Mouse (Mus musculus): ENCODE measurements around the gene Gjd3. TPM values are rescaled to one million over a fixed set of nuclear protein-coding genes. Genes with fewer than 3 reads are reported as not detected.

The Gjd3 gene
- polyA plus RNA-seq, 1 experiment, result 0.56 TPM

DNA sequence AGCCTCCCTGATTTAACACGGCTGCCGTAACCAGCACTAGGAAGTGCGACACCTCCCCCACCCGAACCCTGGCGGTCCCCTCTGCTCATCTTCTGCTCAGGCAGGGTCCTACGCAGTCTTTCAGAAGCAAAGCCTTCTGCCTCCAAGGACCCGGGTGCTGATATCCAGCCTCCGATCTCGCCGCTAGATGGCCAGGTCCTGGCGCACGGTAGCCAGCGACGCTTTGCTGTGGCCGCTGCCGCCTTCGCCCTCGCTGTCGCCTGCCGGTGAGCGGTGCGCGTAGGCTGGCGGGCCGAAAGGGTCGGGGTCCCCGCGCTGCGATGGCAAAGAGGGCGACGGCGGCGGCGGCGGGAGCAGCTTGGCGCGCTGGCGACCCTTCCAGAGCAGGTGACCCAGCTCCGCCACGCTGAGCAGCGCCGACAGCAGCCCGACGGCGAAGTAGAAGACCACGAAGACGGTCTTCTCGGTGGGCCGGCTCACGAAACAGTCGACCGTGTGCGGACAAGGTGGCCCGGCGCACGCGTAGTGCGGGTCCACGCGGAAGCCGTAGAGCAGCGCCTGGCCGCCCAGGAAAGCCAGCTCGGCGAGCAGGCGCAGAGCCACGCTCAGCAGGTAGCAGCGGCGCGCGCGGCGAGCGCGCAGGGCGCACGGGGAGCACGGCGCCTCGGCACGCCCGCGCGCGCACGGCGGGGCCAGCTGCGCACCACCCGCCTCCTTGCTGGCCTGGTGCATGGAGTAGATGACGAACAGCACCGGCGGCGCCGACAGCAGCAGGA is 631 bp downstream of the Gjd3 start:
- H3K27me3 ChIP-seq (ENCODE audit: control insufficient read depth, insufficient read depth, low read length), result peaks cover 2% of the 10 kb centered on the region; the same call in 1 of the 2 replicates
- H3K36me3 ChIP-seq (ENCODE audit: control insufficient read depth, insufficient read depth, low read length), result no peaks in the 10 kb centered on the region
- under 1% methylated on average over 94 of the region's 94 CpGs for WGBS
- H3K4me3 ChIP-seq (ENCODE audit: extremely low read depth, insufficient read depth, insufficient read length), result peak overlapping the region; percentile 54
- no peaks in the 10 kb centered on the region; the same call in 1 of the 2 replicates for H3K4me1 ChIP-seq (ENCODE audit: control insufficient read depth, insufficient read depth, insufficient read length)
- H3K27ac ChIP-seq (ENCODE audit: insufficient read depth, low read length), result no peak overlapping the region
- DNase-seq (ENCODE audit: low read depth in 1 of 2, low spot score in 2 of 2), result no peak
- TF ChIP-seq CTCF (IDR thresholded peaks at IDR 0.05; ENCODE audit: extremely low read depth, insufficient read depth, insufficient read length, insufficient replicate concordance) (peak; percentile 51; the same call in 1 of the 2 replicates), POLR2A (IDR thresholded peaks at IDR 0.05; ENCODE audit: low read depth, low read length) (no peak)

GRCm38 (mm10) chr11:98981289-98981996 is 1.4 kb downstream of the Gjd3 start:
- Histone ChIP-seq H3K4me1 (ENCODE audit: control insufficient read depth, insufficient read depth, insufficient read length) (no peaks in the 10 kb centered on the region; the same call in 1 of the 2 replicates), H3K27me3 (ENCODE audit: control insufficient read depth, insufficient read depth, low read length) (peaks cover 2% of the 10 kb centered on the region; the same call in 1 of the 2 replicates), H3K36me3 (ENCODE audit: control insufficient read depth, insufficient read depth, low read length) (no peaks in the 10 kb centered on the region), H3K27ac (ENCODE audit: insufficient read depth, low read length) (no peak overlapping the region), H3K4me3 (ENCODE audit: extremely low read depth, insufficient read depth, insufficient read length) (peak overlapping the region; percentile 54; the same call in 1 of the 2 replicates)
- 48% methylated on average over 20 of the region's 20 CpGs for WGBS
- no peak for TF ChIP-seq CTCF (IDR thresholded peaks at IDR 0.05; ENCODE audit: extremely low read depth, insufficient read depth, insufficient read length, insufficient replicate concordance)
- no peak for TF ChIP-seq POLR2A (IDR thresholded peaks at IDR 0.05; ENCODE audit: low read depth, low read length)
- no peak for DNase-seq (ENCODE audit: low read depth in 1 of 2, low spot score in 2 of 2)

DNA sequence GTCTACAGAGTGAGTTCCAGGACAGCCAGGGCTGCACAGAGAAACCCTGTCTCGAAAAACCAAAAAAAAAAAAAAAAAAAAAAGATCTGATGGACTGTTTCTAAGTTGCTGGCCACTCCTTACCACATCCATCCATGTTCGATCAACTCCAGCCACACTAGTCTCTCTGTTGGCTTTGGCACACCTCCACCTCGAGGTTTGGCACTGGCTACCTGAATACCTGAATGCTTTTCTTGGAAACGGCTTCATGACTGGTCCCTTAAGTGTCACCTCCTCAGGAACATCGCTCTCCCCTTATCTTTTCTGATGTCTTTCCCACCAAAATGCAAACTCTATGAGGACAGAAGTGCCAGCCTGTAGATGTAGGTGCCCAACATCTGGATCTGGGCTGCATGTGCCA is 3.5 kb downstream of the Gjd3 start:
- 72% methylated on average over 5 of the region's 5 CpGs for WGBS

DNA sequence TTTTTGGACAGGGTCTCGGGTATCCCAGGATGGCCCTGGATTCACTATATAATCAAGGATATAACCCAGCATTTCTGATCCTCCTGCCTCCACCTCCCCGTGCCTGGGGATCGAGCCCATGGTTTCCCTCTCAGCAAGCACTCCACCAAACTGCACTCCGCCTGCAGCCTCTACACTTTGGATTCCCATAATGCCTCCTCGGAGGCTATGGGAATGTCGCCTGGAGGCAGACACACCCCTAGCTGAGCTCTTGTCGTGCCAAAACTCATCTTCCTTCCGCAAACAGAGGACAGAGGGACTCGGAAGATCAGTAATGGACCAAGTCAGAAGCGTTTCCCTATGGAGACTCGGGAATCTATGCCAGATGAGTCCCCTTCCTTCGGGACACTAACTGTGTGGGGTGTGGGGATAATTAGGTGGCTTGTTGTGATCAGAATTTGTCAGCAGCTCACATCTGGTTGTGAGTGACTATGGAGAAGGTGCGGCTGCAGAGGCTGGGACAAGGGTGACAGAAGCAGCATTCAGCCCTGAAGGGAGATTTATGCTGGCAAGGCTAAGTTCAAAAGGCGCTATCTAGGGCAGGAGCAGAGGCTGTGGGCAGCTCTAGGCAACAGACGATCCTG is 4.2 kb downstream of the Gjd3 start:
- H3K4me1 ChIP-seq (ENCODE audit: control insufficient read depth, insufficient read depth, insufficient read length), result no peaks in the 10 kb centered on the region; the same call in 1 of the 2 replicates
- 84% methylated on average over 15 of the region's 15 CpGs for WGBS
- H3K36me3 ChIP-seq (ENCODE audit: control insufficient read depth, insufficient read depth, low read length), result peaks cover 6% of the 10 kb centered on the region
- H3K27ac ChIP-seq (ENCODE audit: insufficient read depth, low read length), result no peak overlapping the region
- H3K27me3 ChIP-seq (ENCODE audit: control insufficient read depth, insufficient read depth, low read length), result peaks cover 2% of the 10 kb centered on the region; the same call in 1 of the 2 replicates
- no peak for DNase-seq (ENCODE audit: low read depth in 1 of 2, low spot score in 2 of 2)
- TF ChIP-seq CTCF (IDR thresholded peaks at IDR 0.05; ENCODE audit: extremely low read depth, insufficient read depth, insufficient read length, insufficient replicate concordance) (no peak), POLR2A (IDR thresholded peaks at IDR 0.05; ENCODE audit: low read depth, low read length) (no peak)
- no peak overlapping the region for H3K4me3 ChIP-seq (ENCODE audit: extremely low read depth, insufficient read depth, insufficient read length)

More for the DNA sequence above, 3.5 kb downstream of the Gjd3 start:
- Histone ChIP-seq H3K4me1 (ENCODE audit: control insufficient read depth, insufficient read depth, insufficient read length) (no peaks in the 10 kb centered on the region; the same call in 1 of the 2 replicates), H3K4me3 (ENCODE audit: extremely low read depth, insufficient read depth, insufficient read length) (no peak overlapping the region), H3K27ac (ENCODE audit: insufficient read depth, low read length) (no peak overlapping the region), H3K36me3 (ENCODE audit: control insufficient read depth, insufficient read depth, low read length) (peaks cover under 1% of the 10 kb centered on the region), H3K27me3 (ENCODE audit: control insufficient read depth, insufficient read depth, low read length) (peaks cover 2% of the 10 kb centered on the region; the same call in 1 of the 2 replicates)
- TF ChIP-seq POLR2A (IDR thresholded peaks at IDR 0.05; ENCODE audit: low read depth, low read length) (no peak), CTCF (IDR thresholded peaks at IDR 0.05; ENCODE audit: extremely low read depth, insufficient read depth, insufficient read length, insufficient replicate concordance) (no peak)
- no peak for DNase-seq (ENCODE audit: low read depth in 1 of 2, low spot score in 2 of 2)

- peaks cover 36% of the 10 kb centered on the region for H3K36me3 ChIP-seq (ENCODE audit: control insufficient read depth, insufficient read depth, low read length)
- H3K27ac ChIP-seq (ENCODE audit: insufficient read depth, low read length), result no peak overlapping the region
- peak in 1 of 2 experiments; percentile 65 for DNase-seq (ENCODE audit: low read depth in 1 of 2, low spot score in 2 of 2)
- TF ChIP-seq CTCF (IDR thresholded peaks at IDR 0.05; ENCODE audit: extremely low read depth, insufficient read depth, insufficient read length, insufficient replicate concordance) (peak; percentile 65; the same call in 1 of the 2 replicates), POLR2A (IDR thresholded peaks at IDR 0.05; ENCODE audit: low read depth, low read length) (no peak)
- H3K4me3 ChIP-seq (ENCODE audit: extremely low read depth, insufficient read depth, insufficient read length), result no peak overlapping the region
- H3K27me3 ChIP-seq (ENCODE audit: control insufficient read depth, insufficient read depth, low read length), result no peaks in the 10 kb centered on the region
- H3K4me1 ChIP-seq (ENCODE audit: control insufficient read depth, insufficient read depth, insufficient read length), result no peaks in the 10 kb centered on the region
- WGBS, result 64% methylated on average over 5 of the region's 5 CpGs
Measured at GRCm38 (mm10) chr11:98974871-98975719, 7.7 kb downstream of the Gjd3 start.

DNA sequence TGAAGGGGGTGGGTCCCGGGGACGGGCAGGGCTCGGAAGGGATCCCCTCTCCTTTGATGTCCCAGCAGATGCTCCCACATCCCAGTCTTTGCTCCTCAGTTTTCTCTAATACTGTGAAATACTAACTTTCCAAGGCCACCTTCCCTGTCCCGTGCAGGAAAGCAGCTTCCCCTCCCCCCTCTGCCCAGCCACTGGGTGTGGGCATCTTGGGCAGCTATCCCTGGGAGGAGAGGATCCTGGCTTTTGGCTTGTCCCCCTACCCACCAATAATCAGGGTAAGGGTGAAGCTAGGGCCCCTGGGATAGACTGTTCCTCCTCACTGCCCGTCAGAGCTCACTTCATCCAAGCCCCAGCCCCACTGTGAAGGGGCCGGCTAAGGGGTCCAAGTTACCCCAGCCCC is 8.6 kb downstream of the Gjd3 start:
- H3K36me3 ChIP-seq (ENCODE audit: control insufficient read depth, insufficient read depth, low read length), result peaks cover 38% of the 10 kb centered on the region
- H3K27ac ChIP-seq (ENCODE audit: insufficient read depth, low read length), result no peak overlapping the region
- H3K27me3 ChIP-seq (ENCODE audit: control insufficient read depth, insufficient read depth, low read length), result no peaks in the 10 kb centered on the region
- WGBS, result 90% methylated on average over 6 of the region's 6 CpGs
- H3K4me1 ChIP-seq (ENCODE audit: control insufficient read depth, insufficient read depth, insufficient read length), result no peaks in the 10 kb centered on the region
- no peak for TF ChIP-seq POLR2A (IDR thresholded peaks at IDR 0.05; ENCODE audit: low read depth, low read length)
- no peak for TF ChIP-seq CTCF (IDR thresholded peaks at IDR 0.05; ENCODE audit: extremely low read depth, insufficient read depth, insufficient read length, insufficient replicate concordance)
- DNase-seq (ENCODE audit: low read depth in 1 of 2, low spot score in 2 of 2), result no peak
- no peak overlapping the region for H3K4me3 ChIP-seq (ENCODE audit: extremely low read depth, insufficient read depth, insufficient read length)

Data from spleen, adult 2 months (tissue).